Mouse (Mus musculus): ENCODE measurements around the gene Spin4. TPM values are rescaled to one million over a fixed set of nuclear protein-coding genes. Genes with fewer than 3 reads are reported as not detected.

Gene Spin4
- polyA plus RNA-seq (2014; fragmentation: Nextera tagmentation; extraction: Ambion mirVana), result 2.9 and 3.4 TPM in 2 replicates

DNA sequence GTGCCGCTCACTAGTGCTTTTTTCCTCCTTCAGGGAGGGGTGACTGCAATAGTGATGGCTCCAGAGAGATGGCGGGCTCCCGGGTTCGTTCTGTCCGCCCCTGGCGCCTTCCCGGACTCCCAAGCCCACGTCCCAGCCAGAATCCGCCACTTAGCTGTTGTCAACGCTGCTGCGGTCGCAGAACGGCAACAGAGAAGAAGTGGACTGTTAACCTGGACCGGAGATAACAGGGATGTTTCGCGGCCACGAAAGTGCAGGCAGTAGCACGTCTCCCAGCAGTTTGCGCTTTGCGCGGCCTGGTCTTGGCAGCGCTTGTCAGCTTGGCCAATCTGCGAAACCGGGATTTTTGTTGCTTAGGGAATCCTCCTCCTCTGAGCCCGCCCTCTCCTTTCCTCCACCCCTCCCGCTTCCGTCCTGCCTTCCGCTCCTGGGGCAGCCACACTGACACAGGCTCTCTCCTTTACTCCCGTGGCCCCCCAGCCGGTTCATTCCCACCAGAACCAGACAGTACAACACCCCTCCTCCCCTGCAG, at the start of gene Spin4:
TSS of gene Spin4 (minus strand) at position 322 of the 532 bp plus-strand sequence.
- Histone ChIP-seq H3K4me2 (ENCODE audit: low read length) (peak within 1 kb of the TSS; percentile 61), H3K4me1 (ENCODE audit: control insufficient read depth, insufficient read depth, low read length) (no peaks in the 10 kb centered on the region), H3K4me3 (replicated peaks; ENCODE audit: low read depth, low read length) (peak within 1 kb of the TSS; percentile 46), H3K36me3 (ENCODE audit: control insufficient read depth, insufficient read depth, low read length) (no peaks in the 10 kb centered on the region), H3K9me3 (ENCODE audit: control insufficient read depth, low read length) (no peaks in the 10 kb centered on the region), H3K27ac (replicated peaks; ENCODE audit: low read depth, low read length) (peak within 1 kb of the TSS; percentile 78), H3K27me3 (ENCODE audit: control insufficient read depth, insufficient read depth, low read length) (no peaks in the 10 kb centered on the region), H3K9ac (replicated peaks; ENCODE audit: low read length) (peak within 1 kb of the TSS; percentile 45)
- 23% methylated on average over 30 of the region's 30 CpGs for WGBS
- DNase-seq (peak; percentile 83), ATAC-seq (ENCODE audit: low FRiP score, low TSS enrichment) (peak; percentile 89)

DNA sequence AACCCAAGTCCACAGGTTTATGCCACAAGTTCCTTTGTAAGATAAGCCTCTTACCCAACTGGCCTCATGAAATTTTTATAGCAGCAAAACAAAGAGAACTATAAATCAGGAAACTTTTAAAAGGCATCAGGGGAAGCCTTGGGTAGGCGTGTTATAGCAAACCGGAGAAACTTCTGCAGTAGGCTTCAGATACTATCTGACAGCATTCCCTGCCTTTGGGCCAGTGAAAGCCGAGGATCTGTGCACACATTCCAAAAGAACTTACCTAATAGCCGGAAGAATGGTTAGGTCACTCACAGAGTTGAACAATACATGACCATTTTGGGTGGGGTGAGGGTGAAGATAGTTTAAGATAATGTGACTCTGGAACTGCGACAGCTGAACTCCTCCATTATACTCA, 1.4 kb upstream of the Spin4 start:
- ATAC-seq (ENCODE audit: low FRiP score, low TSS enrichment) (no peak), DNase-seq (no peak)
- 66% methylated on average over 5 of the region's 5 CpGs for WGBS
- Histone ChIP-seq H3K27me3 (ENCODE audit: control insufficient read depth, insufficient read depth, low read length) (no peaks in the 10 kb centered on the region), H3K4me1 (ENCODE audit: control insufficient read depth, insufficient read depth, low read length) (no peaks in the 10 kb centered on the region), H3K9ac (replicated peaks; ENCODE audit: low read length) (no peak overlapping the region), H3K9me3 (ENCODE audit: control insufficient read depth, low read length) (no peaks in the 10 kb centered on the region), H3K4me2 (ENCODE audit: low read length) (no peak overlapping the region), H3K4me3 (replicated peaks; ENCODE audit: low read depth, low read length) (no peak overlapping the region), H3K27ac (replicated peaks; ENCODE audit: low read depth, low read length) (no peak overlapping the region), H3K36me3 (ENCODE audit: control insufficient read depth, insufficient read depth, low read length) (no peaks in the 10 kb centered on the region)

DNA sequence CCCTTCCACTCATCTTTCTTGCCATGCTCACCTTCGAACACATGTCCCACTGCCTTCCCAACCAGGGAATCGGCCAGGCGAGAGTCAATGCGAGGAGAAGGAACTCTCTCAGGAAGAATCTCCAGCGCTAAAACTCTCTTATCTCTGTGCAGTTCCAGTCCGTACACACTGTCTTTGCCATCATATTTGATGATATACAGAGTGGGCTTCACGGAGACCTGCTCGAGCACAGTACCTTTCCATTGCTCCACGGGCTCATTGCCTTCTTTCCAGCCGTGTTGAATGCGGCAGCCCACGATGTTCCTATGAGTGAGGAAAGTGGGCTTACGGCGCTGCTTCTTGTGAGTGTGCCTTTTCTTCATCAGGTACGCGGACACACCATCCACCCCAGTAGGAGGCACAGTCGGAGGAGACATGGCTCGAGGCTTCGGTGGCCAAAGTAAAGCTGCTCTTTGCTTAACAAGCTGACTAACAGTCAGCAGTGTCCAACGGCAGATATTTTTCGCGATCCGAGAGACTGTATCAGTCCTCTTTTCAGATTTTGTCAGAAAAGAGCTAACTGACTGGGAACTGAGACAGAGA, 612 bp downstream of the Spin4 start:
- 26% methylated on average over 23 of the region's 23 CpGs for WGBS
- ATAC-seq (ENCODE audit: low FRiP score, low TSS enrichment) (peak; percentile 38; the same call in 1 of the 2 replicates), DNase-seq (no peak)
- H3K4me2 ChIP-seq (ENCODE audit: low read length), result peak overlapping the region; percentile 61
- H3K27ac ChIP-seq (replicated peaks; ENCODE audit: low read depth, low read length), result peak overlapping the region; percentile 78
- H3K27me3 ChIP-seq (ENCODE audit: control insufficient read depth, insufficient read depth, low read length), result no peaks in the 10 kb centered on the region
- H3K4me1 ChIP-seq (ENCODE audit: control insufficient read depth, insufficient read depth, low read length), result no peaks in the 10 kb centered on the region
- H3K9me3 ChIP-seq (ENCODE audit: control insufficient read depth, low read length), result no peaks in the 10 kb centered on the region
- H3K36me3 ChIP-seq (ENCODE audit: control insufficient read depth, insufficient read depth, low read length), result no peaks in the 10 kb centered on the region
- peak overlapping the region; percentile 45 for H3K9ac ChIP-seq (replicated peaks; ENCODE audit: low read length)
- peak overlapping the region; percentile 46 for H3K4me3 ChIP-seq (replicated peaks; ENCODE audit: low read depth, low read length)

DNA sequence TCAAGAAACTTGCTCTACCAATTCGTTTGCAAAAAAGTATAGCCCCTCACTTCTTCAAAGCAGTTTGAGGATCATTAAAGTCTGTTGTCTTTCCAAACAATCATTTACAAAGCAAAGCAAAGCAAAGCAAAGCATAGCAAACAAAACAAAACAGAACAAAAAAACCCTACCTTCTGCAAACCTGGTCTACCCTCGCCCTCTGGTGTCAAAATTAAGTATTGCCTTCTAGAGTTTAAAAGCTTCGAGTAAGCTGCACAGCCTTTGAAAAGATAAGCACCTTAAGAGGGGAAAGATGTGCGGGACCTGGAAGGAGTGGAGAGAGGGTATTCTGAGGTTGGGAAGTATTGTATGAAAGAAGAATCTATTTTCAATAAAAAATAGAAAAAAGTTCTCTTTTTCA, 14.4 kb downstream of the Spin4 start:
- no peaks in the 10 kb centered on the region for H3K27me3 ChIP-seq (ENCODE audit: control insufficient read depth, insufficient read depth, low read length)
- no peak for ATAC-seq (ENCODE audit: low FRiP score, low TSS enrichment)
- no peaks in the 10 kb centered on the region for H3K4me1 ChIP-seq (ENCODE audit: control insufficient read depth, insufficient read depth, low read length)
- no peak overlapping the region for H3K4me3 ChIP-seq (replicated peaks; ENCODE audit: low read depth, low read length)
- H3K9me3 ChIP-seq (ENCODE audit: control insufficient read depth, low read length), result no peaks in the 10 kb centered on the region
- 26% methylated on average over 4 of the region's 4 CpGs for WGBS
- H3K36me3 ChIP-seq (ENCODE audit: control insufficient read depth, insufficient read depth, low read length), result no peaks in the 10 kb centered on the region
- no peak overlapping the region for H3K4me2 ChIP-seq (ENCODE audit: low read length)
- H3K27ac ChIP-seq (replicated peaks; ENCODE audit: low read depth, low read length), result no peak overlapping the region
- no peak overlapping the region for H3K9ac ChIP-seq (replicated peaks; ENCODE audit: low read length)
- DNase-seq, result peak; percentile 78

DNA sequence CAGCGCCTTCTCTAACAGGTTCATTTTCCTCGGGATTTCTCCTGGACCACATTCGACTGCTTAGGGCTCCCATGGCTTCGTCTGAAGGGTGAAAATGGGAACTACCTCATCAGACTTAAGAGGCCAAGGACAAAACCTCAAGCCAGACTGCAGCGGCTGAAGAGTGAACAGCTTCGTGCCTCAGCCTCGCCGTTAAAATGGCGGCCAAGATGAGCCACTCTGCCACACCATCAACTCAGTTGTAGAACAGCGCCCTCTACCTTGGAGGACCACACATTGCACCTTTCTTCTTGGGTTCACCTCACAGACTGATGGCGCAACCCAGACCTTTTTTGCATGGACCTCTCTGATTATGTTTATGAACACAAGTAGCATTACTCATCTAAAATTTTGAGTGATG, 27.6 kb downstream of the Spin4 start:
- H3K9ac ChIP-seq (replicated peaks; ENCODE audit: low read length), result no peak overlapping the region
- no peaks in the 10 kb centered on the region for H3K36me3 ChIP-seq (ENCODE audit: control insufficient read depth, insufficient read depth, low read length)
- no peaks in the 10 kb centered on the region for H3K27me3 ChIP-seq (ENCODE audit: control insufficient read depth, insufficient read depth, low read length)
- H3K4me3 ChIP-seq (replicated peaks; ENCODE audit: low read depth, low read length), result no peak overlapping the region
- no peak for ATAC-seq (ENCODE audit: low FRiP score, low TSS enrichment)
- no peaks in the 10 kb centered on the region for H3K4me1 ChIP-seq (ENCODE audit: control insufficient read depth, insufficient read depth, low read length)
- DNase-seq, result no peak
- H3K4me2 ChIP-seq (ENCODE audit: low read length), result no peak overlapping the region
- WGBS, result 93% methylated on average over 11 of the region's 11 CpGs
- no peaks in the 10 kb centered on the region for H3K9me3 ChIP-seq (ENCODE audit: control insufficient read depth, low read length)
- H3K27ac ChIP-seq (replicated peaks; ENCODE audit: low read depth, low read length), result no peak overlapping the region

DNA sequence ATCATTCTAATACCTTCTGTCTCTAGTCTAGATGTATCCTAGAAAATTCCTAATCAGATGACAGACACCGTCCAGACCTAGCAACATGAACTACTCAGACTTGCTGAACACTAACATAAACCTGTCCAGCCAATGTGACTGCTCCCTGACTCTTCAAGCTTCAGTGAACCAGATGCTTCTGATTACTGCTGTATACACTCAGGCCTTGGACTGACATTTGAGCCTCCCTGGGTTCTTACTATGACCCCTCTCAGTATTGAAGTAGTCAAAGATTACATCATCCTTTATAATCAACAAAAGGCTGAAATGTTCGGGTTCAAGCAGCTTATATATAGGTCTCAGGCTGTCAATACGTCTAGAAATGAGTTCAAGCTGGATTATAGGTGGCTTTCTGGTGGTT, 32.4 kb downstream of the Spin4 start:
- DNase-seq, result no peak
- no peaks in the 10 kb centered on the region for H3K9me3 ChIP-seq (ENCODE audit: control insufficient read depth, low read length)
- no peaks in the 10 kb centered on the region; the same call in 1 of the 2 replicates for H3K27me3 ChIP-seq (ENCODE audit: control insufficient read depth, insufficient read depth, low read length)
- H3K9ac ChIP-seq (replicated peaks; ENCODE audit: low read length), result no peak overlapping the region
- no peak overlapping the region for H3K4me2 ChIP-seq (ENCODE audit: low read length)
- H3K4me1 ChIP-seq (ENCODE audit: control insufficient read depth, insufficient read depth, low read length), result no peaks in the 10 kb centered on the region
- 33% methylated on average over 3 of the region's 3 CpGs for WGBS
- H3K27ac ChIP-seq (replicated peaks; ENCODE audit: low read depth, low read length), result no peak overlapping the region
- no peak for ATAC-seq (ENCODE audit: low FRiP score, low TSS enrichment)
- no peaks in the 10 kb centered on the region for H3K36me3 ChIP-seq (ENCODE audit: control insufficient read depth, insufficient read depth, low read length)
- H3K4me3 ChIP-seq (replicated peaks; ENCODE audit: low read depth, low read length), result no peak overlapping the region

DNA sequence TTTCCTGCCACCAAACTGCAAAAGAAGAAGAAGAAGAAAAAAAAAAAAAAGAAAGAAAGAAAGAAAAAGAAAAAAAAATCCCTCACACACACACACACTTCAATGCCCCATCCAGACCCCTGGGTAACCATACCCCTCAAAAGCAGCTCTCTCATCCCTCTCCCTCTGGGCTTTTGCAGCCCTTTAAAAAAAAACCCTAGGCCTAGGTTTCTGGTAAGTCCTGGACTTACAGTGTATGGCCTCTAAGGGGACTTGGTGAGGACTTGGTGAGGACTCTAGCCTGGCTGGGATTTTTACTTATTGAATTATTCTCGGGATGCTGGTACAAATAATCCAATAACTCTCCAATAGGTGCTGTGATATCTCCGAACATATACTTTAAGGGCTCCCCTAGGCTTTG, 35.6 kb downstream of the Spin4 start:
- H3K4me3 ChIP-seq (replicated peaks; ENCODE audit: low read depth, low read length), result peak overlapping the region; percentile 35; the same call in 1 of the 2 replicates
- no peaks in the 10 kb centered on the region for H3K36me3 ChIP-seq (ENCODE audit: control insufficient read depth, insufficient read depth, low read length)
- H3K27me3 ChIP-seq (ENCODE audit: control insufficient read depth, insufficient read depth, low read length), result no peaks in the 10 kb centered on the region; the same call in 1 of the 2 replicates
- H3K9ac ChIP-seq (replicated peaks; ENCODE audit: low read length), result no peak overlapping the region
- no peak overlapping the region for H3K27ac ChIP-seq (replicated peaks; ENCODE audit: low read depth, low read length)
- DNase-seq (no peak), ATAC-seq (ENCODE audit: low FRiP score, low TSS enrichment) (no peak)
- H3K4me2 ChIP-seq (ENCODE audit: low read length), result peak overlapping the region; percentile 61
- whole genome bisulfite sequencing, result 78% methylated on average over 2 of the region's 2 CpGs
- H3K4me1 ChIP-seq (ENCODE audit: control insufficient read depth, insufficient read depth, low read length), result no peaks in the 10 kb centered on the region
- H3K9me3 ChIP-seq (ENCODE audit: control insufficient read depth, low read length), result no peaks in the 10 kb centered on the region

DNA sequence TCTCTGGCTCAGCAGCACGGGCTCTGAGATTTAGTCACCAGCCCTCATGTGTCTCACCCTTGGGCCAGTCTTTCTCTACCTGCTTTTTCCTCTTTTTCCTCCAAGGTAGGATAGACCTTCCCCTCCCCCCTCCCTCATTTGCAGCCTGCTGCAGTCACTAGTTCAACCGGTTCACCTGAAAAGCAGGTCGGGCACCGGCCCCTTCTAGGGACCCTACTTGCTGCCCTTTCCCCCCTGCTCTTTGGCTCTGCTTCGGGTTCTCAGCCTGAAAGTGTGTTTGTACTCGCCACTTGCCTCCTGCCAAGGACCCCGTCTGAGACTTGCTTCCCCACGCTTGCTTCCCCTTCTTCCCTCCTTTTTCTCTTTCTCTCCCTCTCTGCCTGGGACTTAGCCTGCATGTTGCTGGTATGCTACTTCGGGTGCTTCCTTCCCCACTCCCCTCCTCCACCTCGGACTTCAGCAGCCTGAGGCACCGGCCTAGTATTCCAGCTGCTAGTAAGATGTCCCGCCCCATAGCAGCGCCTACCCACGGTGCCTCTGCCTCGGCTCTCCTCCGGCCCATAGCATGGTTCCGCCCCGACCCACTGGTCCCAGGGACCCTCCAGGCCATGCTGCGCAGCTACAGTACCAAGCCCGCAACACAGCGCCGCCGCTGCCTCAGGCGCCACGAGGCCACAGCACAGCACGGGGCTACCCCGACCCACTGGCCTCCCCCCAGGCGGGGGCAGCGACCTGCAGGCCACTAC, 36.2 kb downstream of the Spin4 start:
- peak; percentile 64 for ATAC-seq (ENCODE audit: low FRiP score, low TSS enrichment)
- Histone ChIP-seq H3K27ac (replicated peaks; ENCODE audit: low read depth, low read length) (no peak overlapping the region), H3K4me2 (ENCODE audit: low read length) (peak overlapping the region; percentile 61), H3K4me1 (ENCODE audit: control insufficient read depth, insufficient read depth, low read length) (no peaks in the 10 kb centered on the region), H3K36me3 (ENCODE audit: control insufficient read depth, insufficient read depth, low read length) (no peaks in the 10 kb centered on the region), H3K9me3 (ENCODE audit: control insufficient read depth, low read length) (no peaks in the 10 kb centered on the region), H3K9ac (replicated peaks; ENCODE audit: low read length) (peak overlapping the region; percentile 52), H3K27me3 (ENCODE audit: control insufficient read depth, insufficient read depth, low read length) (no peaks in the 10 kb centered on the region; the same call in 1 of the 2 replicates), H3K4me3 (replicated peaks; ENCODE audit: low read depth, low read length) (peak overlapping the region; percentile 35)
- DNase-seq, result peak; percentile 61
- WGBS, result 18% methylated on average over 29 of the region's 29 CpGs

Measured in midbrain, embryonic 14.5 days (tissue).